Mouse (Mus musculus) T-helper 1 cell (primary cell): Measurements from ENCODE around the gene Trim60.

Experiments
- in situ Hi-C: fragments of 300-600 bp; cut with MboI, MseI; formaldehyde crosslinking; loops from one replicate; pipeline ENCODE4 v1.15.1; 2025; ENCODE audit warnings: high pct_unique_total_duplicates

Gene Trim60

DNA sequence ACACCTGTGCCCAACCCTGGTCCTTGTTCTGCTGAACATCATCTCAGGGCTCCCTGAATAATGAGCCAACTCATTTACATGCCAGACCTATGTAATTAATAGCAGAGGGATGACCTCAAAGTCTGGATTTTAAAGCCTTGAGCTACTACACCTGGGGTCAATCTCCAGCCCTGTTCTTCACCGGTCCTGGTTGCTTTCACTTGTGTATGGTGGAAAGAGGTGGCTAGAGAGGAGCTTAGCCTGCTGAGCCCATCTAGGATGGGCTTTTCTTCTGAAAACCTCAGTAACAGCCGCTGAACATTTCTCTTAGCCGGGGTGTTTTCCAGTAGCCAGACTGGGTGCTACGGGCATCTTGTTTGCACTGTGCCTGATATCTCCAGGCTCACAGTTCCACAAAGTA, 30.7 kb downstream of the Trim60 start, which contains the start of gene Trim75:
Gene Trim75, minus strand, starts transcription at position 101 of the 400 bp plus-strand sequence.
- in situ Hi-C loops = no loop called here

DNA sequence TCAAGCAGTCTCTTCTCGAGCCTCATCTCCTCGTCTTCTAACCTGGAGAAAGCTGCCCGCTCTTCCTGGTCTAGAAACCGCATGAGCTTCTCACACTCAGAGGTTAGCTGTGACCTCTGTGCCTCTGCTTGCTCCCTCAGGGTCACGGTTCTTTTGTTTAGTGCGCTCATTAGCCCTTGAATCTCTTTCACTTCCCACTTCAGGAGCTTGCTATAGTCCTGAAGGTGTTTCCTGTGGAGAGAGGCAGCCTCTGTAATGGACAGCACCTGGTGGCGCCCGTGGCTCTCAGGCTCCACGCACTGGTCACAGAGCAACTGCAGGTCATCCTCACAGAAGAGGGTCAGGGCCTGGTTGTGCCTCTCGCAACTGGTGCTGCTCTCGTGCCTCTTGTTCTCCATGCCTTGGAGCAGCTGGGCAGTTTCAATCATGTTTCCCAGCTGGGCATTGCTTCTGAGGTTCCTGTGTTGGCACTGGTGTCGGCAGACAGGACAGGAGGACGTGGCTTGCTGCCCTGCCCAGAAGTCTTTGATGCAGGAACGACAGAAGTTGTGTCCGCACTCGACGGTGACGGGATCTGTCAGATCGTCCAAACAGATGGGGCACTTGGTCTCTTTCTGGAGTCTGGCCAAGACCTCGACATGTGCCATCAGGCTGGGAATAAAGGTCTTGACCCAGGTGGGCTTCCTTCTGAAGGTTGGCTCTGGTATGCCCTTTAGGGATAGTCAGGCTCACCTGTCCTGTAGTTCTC, 35.1 kb downstream of the Trim60 start:
- in situ Hi-C loops = no loop called here

DNA sequence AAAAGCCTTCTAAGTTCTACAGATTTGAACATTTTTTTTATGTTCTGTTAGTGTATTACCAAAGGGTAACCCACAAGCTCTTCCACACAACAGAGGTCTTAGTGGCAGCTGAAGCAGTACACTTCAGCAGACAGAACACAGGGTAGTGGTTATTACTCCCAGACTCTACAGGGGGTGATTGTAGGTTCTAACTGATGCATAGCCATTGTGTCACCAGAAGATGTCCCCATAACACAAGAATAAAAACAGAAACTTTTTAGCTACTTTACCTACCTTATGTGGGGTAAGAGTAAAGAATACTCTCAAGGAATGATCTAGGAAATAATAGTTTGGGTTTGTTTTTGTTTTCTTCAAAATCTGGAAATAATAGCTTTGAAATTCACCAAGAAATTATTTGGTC, 55.5 kb downstream of the Trim60 start:
- in situ Hi-C loops = loop anchor here (5.0 kb wide), 1 partner anchor 144 kb away; no protein-coding TSS in a partner anchor

DNA sequence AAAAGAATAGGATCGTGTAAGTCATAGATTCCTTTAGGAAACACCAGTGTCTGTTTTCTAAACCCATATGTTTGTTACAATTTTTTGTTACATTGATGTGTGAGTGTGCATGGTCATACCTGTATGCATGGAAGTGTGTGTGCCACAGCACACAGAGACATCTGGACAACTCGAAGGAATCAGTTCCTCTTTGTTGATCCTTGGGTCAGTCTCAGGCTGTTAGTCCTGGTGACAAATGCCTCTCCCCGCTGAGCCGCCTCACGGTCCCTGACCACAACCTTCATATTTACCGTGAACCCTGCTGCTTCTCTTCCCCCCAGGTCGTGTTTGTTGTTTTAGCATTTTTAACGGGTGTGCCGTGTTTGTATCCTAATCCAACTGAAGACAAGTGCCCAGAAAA, 59.4 kb downstream of the Trim60 start:
- in situ Hi-C loops = loop anchor here (10.0 kb wide), 1 partner anchor 244 kb away; no protein-coding TSS in a partner anchor

DNA sequence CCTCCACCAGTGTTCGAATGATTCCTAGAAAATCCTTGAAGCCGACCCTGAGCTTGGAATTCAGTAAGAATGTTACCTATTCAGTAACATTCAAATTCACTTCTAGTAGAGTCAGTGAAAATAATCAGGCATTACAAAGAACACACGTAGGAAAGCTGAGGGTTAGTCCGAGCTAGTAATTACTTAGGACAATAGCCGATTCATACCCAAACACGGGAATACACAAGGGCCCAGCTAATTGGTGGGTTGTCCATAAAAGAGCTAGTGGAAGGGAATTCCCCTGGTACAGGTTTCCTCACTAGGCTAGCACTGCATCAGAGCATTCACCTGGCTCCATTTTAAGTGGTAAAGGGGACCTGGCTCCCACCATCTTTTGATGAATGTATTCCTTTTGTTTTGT, 66.3 kb downstream of the Trim60 start:
- in situ Hi-C loops = loop anchor here (10.0 kb wide), 1 partner anchor 237 kb away; no protein-coding TSS in a partner anchor
